Mouse (Mus musculus) neural tube, embryonic 14.5 days (tissue): ENCODE measurements around the gene Fam53b. TPM values are rescaled to one million over a fixed set of nuclear protein-coding genes. Genes with fewer than 3 reads are reported as not detected.

Experiments
- ATAC-seq: fragments of 200-750 bp; cut with Nextera tagmentation; 2 replicates; pipeline ENCODE4 v1.8.0; 2017; ENCODE audit warnings: low read depth, mild to moderate bottlenecking, moderate TSS enrichment, moderate library complexity
- H3K27ac ChIP-seq: fragments of 300-500 bp; sonication (generic); 2 replicates; pipeline ENCODE4 v1.5.1; 2014; ENCODE audit warnings: low read depth, mild to moderate bottlenecking, control low read depth, low read length, moderate library complexity, mixed read lengths
- H3K27me3 ChIP-seq: fragments of 300-500 bp; sonication (generic); 2 replicates; pipeline ENCODE4 v1.6.1; 2014; ENCODE audit warnings: low read length; ENCODE audit not compliant: control insufficient read depth, insufficient read depth
- H3K36me3 ChIP-seq: fragments of 300-500 bp; sonication (generic); 2 replicates; pipeline ENCODE4 v1.6.1; 2014; ENCODE audit warnings: low read length, mixed read lengths; ENCODE audit not compliant: control insufficient read depth, insufficient read depth
- H3K4me1 ChIP-seq: fragments of 300-500 bp; sonication (generic); 2 replicates; pipeline ENCODE4 v1.6.1; 2014; ENCODE audit warnings: low read length; ENCODE audit not compliant: control insufficient read depth, insufficient read depth
- H3K4me2 ChIP-seq: fragments of 300-500 bp; sonication (generic); 2 replicates; pipeline ENCODE4 v1.6.1; 2014; ENCODE audit warnings: mild to moderate bottlenecking, low read depth, low read length, control low read depth
- H3K4me3 ChIP-seq: fragments of 300-500 bp; sonication (generic); 2 replicates; pipeline ENCODE4 v1.5.1; 2014; ENCODE audit warnings: low read depth, low read length, control low read depth, mixed read lengths
- H3K9ac ChIP-seq: fragments of 300-500 bp; sonication (generic); replicated peaks from 2 replicates; pipeline ENCODE4 v1.6.1; 2014; ENCODE audit warnings: low read depth, mild to moderate bottlenecking, control low read depth, low read length, mixed read lengths
- H3K9me3 ChIP-seq: fragments of 300-500 bp; sonication (generic); 2 replicates; pipeline ENCODE4 v1.6.1; 2016; ENCODE audit warnings: low read length; ENCODE audit not compliant: control insufficient read depth
- WGBS: fragments of 180-500 bp; shearing (Covaris S2); extraction: QIAGEN DNeasy Blood & Tissue Kit; methylation state at CpG from one replicate; pipeline ENCODE4 v1.1.7; 2014; 5-methylcytosine and 5-hydroxymethylcytosine counted together
- polyA plus RNA-seq: library from polyadenylated mRNA; unstranded; fragments of >200 nt; fragmentation: Nextera tagmentation; extraction: Ambion mirVana; gene quantifications from 2 replicates; pipeline ENCODE4 v1.2.1, GENCODE M21; 2014

The Fam53b gene
- polyA plus RNA-seq, 1 experiment from 2014 or later = 11.8 TPM

DNA sequence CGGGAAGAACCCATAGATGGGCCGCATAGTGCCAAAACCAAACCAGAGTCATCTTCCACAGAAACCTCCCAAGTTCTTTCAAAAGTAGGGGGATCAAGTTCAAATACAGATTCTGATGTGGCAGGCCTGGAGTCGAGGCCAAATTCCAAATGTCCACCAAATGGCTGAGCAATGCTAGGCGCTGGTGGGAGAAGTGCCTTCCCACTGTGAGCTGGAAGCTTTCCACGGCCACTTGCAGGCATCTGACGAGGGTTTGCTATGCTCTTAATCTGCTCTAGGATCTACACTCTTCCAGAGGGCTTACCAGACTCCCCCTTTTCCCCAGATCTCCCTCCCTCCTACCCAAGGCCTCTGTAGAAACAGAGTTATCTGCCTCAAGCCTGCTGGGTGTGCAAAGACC is 66.6 kb downstream of the Fam53b start:
- ATAC-seq = no peak
- H3K4me2 ChIP-seq = no peak overlapping the region
- 86% methylated on average over 6 of the region's 6 CpGs for WGBS
- H3K4me3 ChIP-seq = no peak overlapping the region
- H3K9ac ChIP-seq = no peak overlapping the region
- no peaks in the 10 kb centered on the region for H3K27me3 ChIP-seq
- no peaks in the 10 kb centered on the region; the same call in 1 of the 2 replicates for H3K36me3 ChIP-seq
- H3K27ac ChIP-seq = no peak overlapping the region
- H3K4me1 ChIP-seq = no peaks in the 10 kb centered on the region
- no peaks in the 10 kb centered on the region for H3K9me3 ChIP-seq

DNA sequence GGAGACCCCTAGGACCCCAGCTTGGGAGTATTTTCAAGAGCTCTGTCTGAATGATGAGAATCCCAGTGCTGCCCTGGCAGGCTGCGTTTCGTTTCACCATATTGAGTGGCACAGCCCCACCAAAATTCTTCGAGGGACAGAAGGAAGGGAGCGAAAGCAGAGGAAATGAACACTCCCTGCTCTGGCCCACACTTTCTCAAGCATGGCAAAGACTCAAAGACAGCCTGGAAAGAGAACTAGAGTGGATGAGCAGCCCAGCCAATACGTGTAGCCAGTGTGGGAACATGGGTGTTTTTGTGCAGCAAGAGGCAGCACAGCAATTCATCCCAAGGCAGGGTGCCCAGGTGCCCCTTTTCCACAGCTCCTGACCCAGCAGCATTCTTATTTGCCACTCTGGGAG is 70.8 kb downstream of the Fam53b start:
- H3K9ac ChIP-seq = no peak overlapping the region
- H3K36me3 ChIP-seq = no peaks in the 10 kb centered on the region; the same call in 1 of the 2 replicates
- no peak overlapping the region for H3K4me2 ChIP-seq
- no peak overlapping the region for H3K4me3 ChIP-seq
- 90% methylated on average over 5 of the region's 5 CpGs for WGBS
- no peaks in the 10 kb centered on the region for H3K4me1 ChIP-seq
- no peaks in the 10 kb centered on the region for H3K9me3 ChIP-seq
- H3K27ac ChIP-seq = no peak overlapping the region
- ATAC-seq = no peak
- H3K27me3 ChIP-seq = no peaks in the 10 kb centered on the region

DNA sequence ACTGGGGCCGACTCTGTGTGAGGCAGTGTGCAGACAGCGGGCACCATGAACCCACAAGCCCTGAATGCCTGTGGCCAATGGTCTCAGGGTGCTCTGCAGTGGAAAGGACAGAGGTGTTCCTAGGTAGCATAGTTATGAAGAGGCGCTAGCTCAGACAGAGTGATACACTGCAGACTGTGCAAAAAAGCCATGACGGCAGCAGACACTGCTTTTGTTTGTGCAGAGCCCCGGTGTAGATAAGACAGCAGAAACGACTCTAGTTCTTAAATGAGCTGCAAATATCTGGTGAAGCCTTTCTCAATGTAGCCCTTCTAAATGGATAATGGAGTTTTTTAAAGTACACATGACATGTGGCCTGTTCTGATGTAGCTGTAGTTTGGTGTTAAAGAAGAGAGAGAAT is 73.9 kb downstream of the Fam53b start:
- Histone ChIP-seq H3K9me3 (no peaks in the 10 kb centered on the region), H3K9ac (no peak overlapping the region), H3K27me3 (no peaks in the 10 kb centered on the region), H3K4me3 (no peak overlapping the region), H3K4me2 (no peak overlapping the region), H3K27ac (no peak overlapping the region), H3K4me1 (no peaks in the 10 kb centered on the region), H3K36me3 (no peaks in the 10 kb centered on the region)
- ATAC-seq = no peak
- 90% methylated on average over 6 of the region's 6 CpGs for WGBS

- Histone ChIP-seq H3K27ac (no peak overlapping the region), H3K4me3 (no peak overlapping the region), H3K9ac (no peak overlapping the region), H3K9me3 (no peaks in the 10 kb centered on the region), H3K36me3 (no peaks in the 10 kb centered on the region), H3K27me3 (no peaks in the 10 kb centered on the region), H3K4me2 (no peak overlapping the region), H3K4me1 (peaks cover 3% of the 10 kb centered on the region; the same call in 1 of the 2 replicates)
- over 99% methylated on average over 6 of the region's 6 CpGs for WGBS
- ATAC-seq = no peak
Observed at GRCm38 (mm10) chr7:132738844-132739243, 74.8 kb downstream of the Fam53b start.

GRCm38 (mm10) chr7:132736099-132736862 is 77.4 kb downstream of the Fam53b start:
- H3K9ac ChIP-seq = no peak overlapping the region
- ATAC-seq = no peak
- H3K27ac ChIP-seq = no peak overlapping the region
- no peaks in the 10 kb centered on the region for H3K27me3 ChIP-seq
- 70% methylated on average over 17 of the region's 17 CpGs for WGBS
- H3K36me3 ChIP-seq = no peaks in the 10 kb centered on the region
- H3K4me3 ChIP-seq = no peak overlapping the region
- no peaks in the 10 kb centered on the region for H3K9me3 ChIP-seq
- no peak overlapping the region for H3K4me2 ChIP-seq
- peaks cover 11% of the 10 kb centered on the region for H3K4me1 ChIP-seq

- no peak overlapping the region for H3K4me3 ChIP-seq
- H3K9ac ChIP-seq = no peak overlapping the region
- no peak overlapping the region for H3K4me2 ChIP-seq
- no peak for ATAC-seq
- no peaks in the 10 kb centered on the region for H3K36me3 ChIP-seq
- peaks cover 11% of the 10 kb centered on the region for H3K4me1 ChIP-seq
- no peaks in the 10 kb centered on the region for H3K9me3 ChIP-seq
- 61% methylated on average over 5 of the region's 5 CpGs for WGBS
- no peaks in the 10 kb centered on the region for H3K27me3 ChIP-seq
- H3K27ac ChIP-seq = no peak overlapping the region
Observed at GRCm38 (mm10) chr7:132735145-132735544, 78.5 kb downstream of the Fam53b start.

DNA sequence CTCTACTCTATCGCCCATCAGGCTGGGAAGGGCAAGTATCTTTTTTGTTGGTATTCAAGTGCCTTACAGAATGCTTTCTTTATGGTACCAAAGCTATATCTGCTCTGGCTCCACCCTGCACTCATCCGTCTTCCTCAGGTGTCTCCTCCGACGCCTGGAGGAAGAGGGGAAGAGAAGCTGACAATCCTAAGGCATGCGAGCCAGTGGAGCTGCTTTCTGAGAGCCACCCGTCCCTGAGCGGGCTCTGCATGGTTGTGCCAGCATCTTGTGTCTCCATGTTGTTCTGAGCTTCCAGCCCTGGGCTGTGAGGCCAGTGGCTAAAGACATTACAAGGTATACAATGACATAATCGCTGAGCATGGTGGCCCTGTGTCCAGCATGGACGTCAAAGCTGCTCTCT is 79.5 kb downstream of the Fam53b start:
- H3K27ac ChIP-seq = no peak overlapping the region
- WGBS = 79% methylated on average over 9 of the region's 9 CpGs
- H3K9me3 ChIP-seq = no peaks in the 10 kb centered on the region
- no peak overlapping the region for H3K9ac ChIP-seq
- H3K4me1 ChIP-seq = peaks cover 11% of the 10 kb centered on the region
- H3K36me3 ChIP-seq = no peaks in the 10 kb centered on the region
- no peak overlapping the region for H3K4me2 ChIP-seq
- H3K4me3 ChIP-seq = no peak overlapping the region
- H3K27me3 ChIP-seq = no peaks in the 10 kb centered on the region
- ATAC-seq = no peak

DNA sequence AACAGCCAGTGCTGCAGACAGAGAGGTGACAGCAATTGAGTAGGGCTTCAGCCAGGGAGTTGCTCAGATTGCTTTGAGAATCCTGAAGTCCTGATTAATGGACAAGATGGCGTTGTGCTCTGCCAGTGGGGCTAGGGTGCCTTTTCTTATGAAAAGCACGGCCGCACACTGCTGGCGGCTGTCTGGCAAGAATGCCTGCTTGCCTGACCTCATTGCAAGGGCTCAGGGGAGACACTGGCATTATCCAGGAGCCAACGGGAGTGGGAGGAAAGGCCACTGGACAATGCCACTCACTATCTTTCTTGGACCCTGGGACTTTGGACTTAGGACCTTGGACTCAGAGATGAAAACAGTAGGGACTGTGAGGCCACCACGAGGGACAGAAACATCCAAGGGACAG is 80.2 kb downstream of the Fam53b start:
- no peaks in the 10 kb centered on the region for H3K36me3 ChIP-seq
- peaks cover 11% of the 10 kb centered on the region for H3K4me1 ChIP-seq
- WGBS = 17% methylated on average over 6 of the region's 6 CpGs
- no peak overlapping the region for H3K4me2 ChIP-seq
- H3K4me3 ChIP-seq = no peak overlapping the region
- H3K9me3 ChIP-seq = no peaks in the 10 kb centered on the region
- H3K27ac ChIP-seq = no peak overlapping the region
- H3K9ac ChIP-seq = no peak overlapping the region
- H3K27me3 ChIP-seq = no peaks in the 10 kb centered on the region
- ATAC-seq = no peak

GRCm38 (mm10) chr7:132732136-132732789 is 81.4 kb downstream of the Fam53b start:
- ATAC-seq = 0 out of 2 replicates have a peak, but pooled peaks have one; percentile 20
- peaks cover 11% of the 10 kb centered on the region for H3K4me1 ChIP-seq
- WGBS = 23% methylated on average over 6 of the region's 6 CpGs
- H3K36me3 ChIP-seq = no peaks in the 10 kb centered on the region
- no peak overlapping the region for H3K4me2 ChIP-seq
- H3K27ac ChIP-seq = no peak overlapping the region; the same call in 1 of the 2 replicates
- no peaks in the 10 kb centered on the region for H3K27me3 ChIP-seq
- no peak overlapping the region for H3K9ac ChIP-seq
- H3K4me3 ChIP-seq = no peak overlapping the region
- no peaks in the 10 kb centered on the region for H3K9me3 ChIP-seq
